Mouse (Mus musculus) E14TG2a.4 (cell line): ENCODE results near the gene Metrnl.
A peak's percentile ranks its signal among the peaks of the same experiment; 100 is the strongest.

Experiments
- H3K27me3 ChIP-seq: 2 replicates; pipeline ENCODE4 v1.6.1; 2014; ENCODE audit warnings: low read length, control low read depth; ENCODE audit not compliant: insufficient read depth
- H3K36me3 ChIP-seq: 2 replicates; pipeline ENCODE4 v1.6.1; 2014; ENCODE audit warnings: low read length, control low read depth; ENCODE audit not compliant: insufficient read depth
- H3K4me1 ChIP-seq: replicated peaks from 2 replicates; pipeline ENCODE4 v1.6.1; 2014; ENCODE audit warnings: low read depth, low read length, control low read depth
- H3K4me3 ChIP-seq: replicated peaks from 2 replicates; pipeline ENCODE4 v1.5.1; 2014; ENCODE audit warnings: mild to moderate bottlenecking, low read length
- H3K9me3 ChIP-seq: 2 replicates; pipeline ENCODE4 v1.6.1; 2014; ENCODE audit warnings: low read length, control low read depth
- CTCF ChIP-seq: conservative IDR thresholded peaks from 2 replicates; pipeline ENCODE4 v1.5.1; 2014; ENCODE audit warnings: low read length
- NANOG ChIP-seq: IDR thresholded peaks from 2 replicates; pipeline ENCODE4 v1.6.1; 2014; ENCODE audit warnings: borderline replicate concordance, low read length, mixed read lengths
- POU5F1 ChIP-seq: IDR thresholded peaks from 2 replicates; pipeline ENCODE4 v1.6.1; 2014; ENCODE audit warnings: low read length, borderline replicate concordance

Metrnl gene

GRCm38 (mm10) chr11:121695304-121696064 lies 5.9 kb upstream of the Metrnl start:
- Histone ChIP-seq H3K4me1 (peaks cover 26% of the 10 kb centered on the region; the same call in 1 of the 2 replicates), H3K36me3 (no peaks in the 10 kb centered on the region), H3K9me3 (no peaks in the 10 kb centered on the region), H3K4me3 (no peak overlapping the region), H3K27me3 (peaks cover 20% of the 10 kb centered on the region)
- TF ChIP-seq POU5F1 (no peak), CTCF (peak; percentile 47)

- no peaks in the 10 kb centered on the region for H3K36me3 ChIP-seq
- no peaks in the 10 kb centered on the region for H3K9me3 ChIP-seq
- H3K4me1 ChIP-seq = peaks cover 31% of the 10 kb centered on the region
- H3K27me3 ChIP-seq = peaks cover 28% of the 10 kb centered on the region
- H3K4me3 ChIP-seq = no peak overlapping the region
- no peak for TF ChIP-seq POU5F1
- no peak for TF ChIP-seq NANOG
- no peak for TF ChIP-seq CTCF
Observed at GRCm38 (mm10) chr11:121697271-121697670, 4.1 kb upstream of the Metrnl start.

- Histone ChIP-seq H3K9me3 (no peaks in the 10 kb centered on the region), H3K36me3 (no peaks in the 10 kb centered on the region), H3K4me1 (peaks cover 40% of the 10 kb centered on the region), H3K4me3 (no peak overlapping the region), H3K27me3 (peaks cover 40% of the 10 kb centered on the region)
- TF ChIP-seq CTCF (no peak), POU5F1 (no peak), NANOG (no peak)
Observed at GRCm38 (mm10) chr11:121698381-121698955, 2.9 kb upstream of the Metrnl start.

- H3K4me1 ChIP-seq = peaks cover 30% of the 10 kb centered on the region
- no peaks in the 10 kb centered on the region for H3K9me3 ChIP-seq
- no peak for TF ChIP-seq POU5F1
- no peak for TF ChIP-seq CTCF
- TF ChIP-seq NANOG = no peak
- peaks cover 71% of the 10 kb centered on the region for H3K27me3 ChIP-seq
- peak overlapping the region; percentile 82 for H3K4me3 ChIP-seq
- H3K36me3 ChIP-seq = no peaks in the 10 kb centered on the region
Observed at GRCm38 (mm10) chr11:121702111-121702894, 959 bp downstream of the Metrnl start.

GRCm38 (mm10) chr11:121702895-121703618 lies 1.7 kb downstream of the Metrnl start:
- H3K4me1 ChIP-seq = peaks cover 36% of the 10 kb centered on the region
- H3K36me3 ChIP-seq = no peaks in the 10 kb centered on the region
- H3K4me3 ChIP-seq = peak overlapping the region; percentile 82
- H3K9me3 ChIP-seq = no peaks in the 10 kb centered on the region
- peaks cover 79% of the 10 kb centered on the region for H3K27me3 ChIP-seq
- TF ChIP-seq NANOG (no peak), POU5F1 (no peak), CTCF (no peak)

- Histone ChIP-seq H3K9me3 (no peaks in the 10 kb centered on the region), H3K4me3 (peak overlapping the region; percentile 82), H3K27me3 (peaks cover 86% of the 10 kb centered on the region), H3K4me1 (peaks cover 36% of the 10 kb centered on the region), H3K36me3 (no peaks in the 10 kb centered on the region)
- TF ChIP-seq NANOG (no peak), CTCF (no peak), POU5F1 (no peak)
Observed at GRCm38 (mm10) chr11:121703619-121704215, 2.4 kb downstream of the Metrnl start.

- Histone ChIP-seq H3K4me1 (peaks cover 36% of the 10 kb centered on the region), H3K36me3 (no peaks in the 10 kb centered on the region), H3K4me3 (no peak overlapping the region), H3K27me3 (peaks cover 69% of the 10 kb centered on the region), H3K9me3 (no peaks in the 10 kb centered on the region)
- TF ChIP-seq POU5F1 = no peak
- TF ChIP-seq NANOG = no peak
- no peak for TF ChIP-seq CTCF
Observed at GRCm38 (mm10) chr11:121706521-121707005, 5.2 kb downstream of the Metrnl start.

GRCm38 (mm10) chr11:121709278-121709677 lies 7.9 kb downstream of the Metrnl start:
- no peaks in the 10 kb centered on the region for H3K36me3 ChIP-seq
- no peaks in the 10 kb centered on the region for H3K9me3 ChIP-seq
- peaks cover 43% of the 10 kb centered on the region for H3K27me3 ChIP-seq
- peaks cover 26% of the 10 kb centered on the region for H3K4me1 ChIP-seq
- H3K4me3 ChIP-seq = no peak overlapping the region
- no peak for TF ChIP-seq NANOG
- no peak for TF ChIP-seq CTCF
- no peak for TF ChIP-seq POU5F1
